Mouse (Mus musculus): ENCODE data around the gene Fip1l1.

DNA sequence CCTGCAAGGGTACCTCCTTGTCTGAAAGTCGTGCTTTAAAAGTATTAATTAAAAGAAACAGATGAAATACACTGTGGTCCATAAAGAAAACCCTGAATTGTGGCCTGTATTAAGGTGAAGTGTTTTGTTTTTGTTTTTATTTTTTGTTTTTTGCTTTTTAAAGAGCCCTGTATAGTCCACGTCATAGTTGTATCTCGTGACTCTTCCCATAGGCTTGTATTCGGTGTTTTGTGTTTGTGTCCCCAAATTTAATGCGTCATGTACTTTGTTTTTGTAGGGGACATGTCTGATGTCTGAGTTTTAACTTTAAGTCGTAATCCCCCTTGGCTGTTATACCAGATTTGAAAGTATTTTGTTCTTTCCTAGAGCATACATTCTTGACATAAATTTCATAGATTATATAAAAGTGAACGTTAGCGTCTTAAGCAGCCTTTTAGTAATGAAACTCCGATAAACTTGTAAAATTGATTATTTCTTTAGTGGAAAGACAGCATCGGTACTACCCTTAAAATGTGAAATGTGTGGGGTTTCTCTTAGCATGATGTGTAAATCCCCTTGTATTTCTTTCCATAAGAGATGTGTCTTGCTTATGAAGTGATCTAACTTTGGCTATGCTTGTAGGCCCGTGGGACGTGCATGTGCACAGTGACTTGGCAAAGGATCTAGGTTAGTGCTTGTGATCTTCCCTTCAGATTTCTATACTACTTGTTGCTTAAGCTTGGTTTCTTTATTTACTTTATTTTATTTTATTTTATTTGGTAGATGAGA, 1.1 kb downstream of the Fip1l1 start:
- no peak for TF ChIP-seq CTCF (IDR thresholded peaks at IDR 0.05; ENCODE audit: borderline replicate concordance, insufficient read depth, low read length)
- no peak for TF ChIP-seq POLR2A (IDR thresholded peaks at IDR 0.05; ENCODE audit: low read depth, low read length)

Data from embryonic fibroblast, embryonic 13.5 days (primary cell).